Mouse (Mus musculus) left cerebral cortex, postnatal 4 days (tissue): ENCODE results near the gene Zic4. TPM values are rescaled to one million over a fixed set of nuclear protein-coding genes. Genes with fewer than 3 reads are reported as not detected.

ENCODE experiments used
- DNase-seq: peaks from one replicate; pipeline ENCODE4 v3.0.0-alpha.2; 2022
- intact Hi-C: fragments of 180-260 bp; cut with DNase I; formaldehyde crosslinking; loops from one replicate; pipeline ENCODE4 v1.15.1; 2025
- total RNA-seq, 2 experiments: library from RNA; stranded (reverse); gene quantifications; 2 replicates each; pipeline ENCODE4 v1.2.3; 2021

The Zic4 gene
- total RNA-seq, 2 experiments from 2014 or later: 9.4 to 10.0 TPM

- DNase-seq: no peak
- intact Hi-C loops: no loop called here
These were observed 33.0 kb downstream of the Zic4 start for GRCm38 (mm10) chr9:91395066-91395772.

GRCm38 (mm10) chr9:91399976-91400375 lies 37.8 kb downstream of the Zic4 start:
- DNase-seq: no peak
- intact Hi-C loops: no loop called here

- no peak for DNase-seq
- intact Hi-C loops: no loop called here
These were observed 38.4 kb downstream of the Zic4 start for GRCm38 (mm10) chr9:91400482-91401093.

- DNase-seq: no peak
- intact Hi-C loops: no loop called here
These were observed 39.3 kb downstream of the Zic4 start for GRCm38 (mm10) chr9:91401471-91401870.

GRCm38 (mm10) chr9:91404229-91404628 lies 42.0 kb downstream of the Zic4 start:
- intact Hi-C loops: no loop called here
- DNase-seq: no peak

GRCm38 (mm10) chr9:91404905-91405752 lies 42.9 kb downstream of the Zic4 start:
- intact Hi-C loops: no loop called here
- no peak for DNase-seq

GRCm38 (mm10) chr9:91405753-91406178 lies 43.6 kb downstream of the Zic4 start:
- intact Hi-C loops: no loop called here

GRCm38 (mm10) chr9:91406258-91406763 lies 44.1 kb downstream of the Zic4 start:
- intact Hi-C loops: no loop called here
- DNase-seq: no peak

More at GRCm38 (mm10) chr9:91405753-91406178, 43.6 kb downstream of the Zic4 start:
- no peak for DNase-seq

GRCm38 (mm10) chr9:91409771-91410170 lies 47.6 kb downstream of the Zic4 start:
- DNase-seq: no peak
- intact Hi-C loops: no loop called here

- intact Hi-C loops: no loop called here
These were observed 51.9 kb downstream of the Zic4 start for GRCm38 (mm10) chr9:91414007-91414661.

GRCm38 (mm10) chr9:91420441-91420840 lies 58.2 kb downstream of the Zic4 start:
- intact Hi-C loops: no loop called here
- no peak for DNase-seq

More at GRCm38 (mm10) chr9:91414007-91414661, 51.9 kb downstream of the Zic4 start:
- peak; percentile 63 for DNase-seq

Other genes starting within 250 kb of the Zic4 start
- 10 to 100 TPM; 21.4 to 28.8 TPM for gene Zic1, start 3.4 kb downstream of the Zic4 start, total RNA-seq